Mouse (Mus musculus) ZHBTc4 (cell line): ENCODE results near the gene H2al1a.

ENCODE experiments used
- DNase-seq: peaks from one replicate; pipeline ENCODE4 v3.0.0-alpha.2; 2011; ENCODE audit warnings: low read depth, low spot score

H2al1a gene

GRCm38 (mm10) chrX:11345762-11346161 is 46.7 kb downstream of the H2al1a start:
- no peak for DNase-seq

GRCm38 (mm10) chrX:11346756-11347155 is 47.7 kb downstream of the H2al1a start:
- DNase-seq = no peak
